Mouse (Mus musculus) erythroblast, embryonic 14.5 days (primary cell): ENCODE measurements around the gene Slc3a2.

ENCODE experiments used
- GATA1 ChIP-seq: IDR thresholded peaks from 2 replicates; pipeline ENCODE4 v1.6.1; 2012; ENCODE audit warnings: low read length, inconsistent platforms, mixed read lengths
- TAL1 ChIP-seq: IDR thresholded peaks from 3 replicates; pipeline ENCODE4 v1.6.1; 2012; ENCODE audit warnings: low read length, inconsistent platforms, mixed read lengths

GRCm38 (mm10) chr19:8692740-8693139 lies 30.4 kb downstream of the Slc3a2 start:
- TF ChIP-seq TAL1, result no peak
- no peak for TF ChIP-seq GATA1
